Mouse (Mus musculus) brown adipose tissue, adult 24 weeks (tissue): ENCODE results near the gene Ctbp2. TPM values are rescaled to one million over a fixed set of nuclear protein-coding genes. Genes with fewer than 3 reads are reported as not detected.

Experiments used
- H3K27ac ChIP-seq: fragments of 200-500 bp; replicated peaks from 2 replicates; pipeline ENCODE4 v1.5.1; 2012; ENCODE audit warnings: low read depth, mild to moderate bottlenecking, low read length
- H3K4me1 ChIP-seq: fragments of 200-500 bp; 2 replicates; pipeline ENCODE4 v1.6.1; 2012; ENCODE audit warnings: low read length, mixed read lengths; ENCODE audit not compliant: control insufficient read depth, insufficient read depth, insufficient read length
- H3K4me3 ChIP-seq: fragments of 200-500 bp; 2 replicates; pipeline ENCODE4 v1.5.1; 2012; ENCODE audit warnings: low read depth, mild to moderate bottlenecking, low read length, moderate library complexity; ENCODE audit not compliant: insufficient read depth
- polyA plus RNA-seq: library from polyadenylated mRNA; stranded (reverse); fragments of >200 nt; gene quantifications from 2 replicates; pipeline ENCODE4 v1.2.4, GENCODE M21; 2012; ENCODE audit not compliant: missing spikeins, insufficient read depth, insufficient read length

Gene Ctbp2
- polyA plus RNA-seq, 1 experiment = 21.0 TPM

GRCm38 (mm10) chr7:133124701-133125485 is 739 bp upstream of the Ctbp2 start:
- no peaks in the 10 kb centered on the region; the same call in 1 of the 2 replicates for H3K4me1 ChIP-seq
- peak overlapping the region; percentile 94 for H3K4me3 ChIP-seq
- H3K27ac ChIP-seq = peak overlapping the region; percentile 91

- Histone ChIP-seq H3K27ac (peak within 1 kb of the TSS; percentile 91), H3K4me3 (peak within 1 kb of the TSS; percentile 100), H3K4me1 (no peaks in the 10 kb centered on the region; the same call in 1 of the 2 replicates)
Measured at GRCm38 (mm10) chr7:133123244-133123998, 733 bp downstream of the Ctbp2 start, which contains the start of gene Fgfr2. Gene Fgfr2 (minus strand): TSS chr7:133123350.

- no peaks in the 10 kb centered on the region; the same call in 1 of the 2 replicates for H3K4me1 ChIP-seq
- H3K27ac ChIP-seq = peak overlapping the region; percentile 87
- peak overlapping the region; percentile 100 for H3K4me3 ChIP-seq
Measured at GRCm38 (mm10) chr7:133122379-133123243, 1.5 kb downstream of the Ctbp2 start.

- H3K4me1 ChIP-seq = no peaks in the 10 kb centered on the region; the same call in 1 of the 2 replicates
- peak overlapping the region; percentile 87 for H3K27ac ChIP-seq
- H3K4me3 ChIP-seq = peak overlapping the region; percentile 100
Measured at GRCm38 (mm10) chr7:133121661-133122378, 2.3 kb downstream of the Ctbp2 start.

- Histone ChIP-seq H3K4me3 (peak overlapping the region; percentile 100), H3K4me1 (peaks cover 1% of the 10 kb centered on the region), H3K27ac (no peak overlapping the region)
Measured at GRCm38 (mm10) chr7:133121080-133121607, 3.0 kb downstream of the Ctbp2 start.

- Histone ChIP-seq H3K27ac (no peak overlapping the region), H3K4me3 (no peak overlapping the region), H3K4me1 (peaks cover 8% of the 10 kb centered on the region)
Measured at GRCm38 (mm10) chr7:133120221-133120751, 3.9 kb downstream of the Ctbp2 start.

GRCm38 (mm10) chr7:133117815-133118214 is 6.3 kb downstream of the Ctbp2 start:
- no peak overlapping the region for H3K27ac ChIP-seq
- no peak overlapping the region for H3K4me3 ChIP-seq
- peaks cover 26% of the 10 kb centered on the region for H3K4me1 ChIP-seq

- Histone ChIP-seq H3K27ac (no peak overlapping the region), H3K4me1 (peaks cover 32% of the 10 kb centered on the region)
Measured at GRCm38 (mm10) chr7:133116542-133116941, 7.6 kb downstream of the Ctbp2 start.

GRCm38 (mm10) chr7:133115886-133116285 is 8.3 kb downstream of the Ctbp2 start:
- H3K4me3 ChIP-seq = peak overlapping the region; percentile 37; the same call in 1 of the 2 replicates
- peaks cover 32% of the 10 kb centered on the region for H3K4me1 ChIP-seq
- no peak overlapping the region for H3K27ac ChIP-seq

More at GRCm38 (mm10) chr7:133116542-133116941, 7.6 kb downstream of the Ctbp2 start:
- H3K4me3 ChIP-seq = no peak overlapping the region

- Histone ChIP-seq H3K4me1 (peaks cover 35% of the 10 kb centered on the region), H3K4me3 (peak overlapping the region; percentile 19; the same call in 1 of the 2 replicates), H3K27ac (no peak overlapping the region)
Measured at GRCm38 (mm10) chr7:133114847-133115470, 9.2 kb downstream of the Ctbp2 start.

- Histone ChIP-seq H3K4me3 (no peak overlapping the region), H3K27ac (no peak overlapping the region), H3K4me1 (peaks cover 36% of the 10 kb centered on the region)
Measured at GRCm38 (mm10) chr7:133113185-133113895, 10.8 kb downstream of the Ctbp2 start.

- Histone ChIP-seq H3K27ac (no peak overlapping the region), H3K4me3 (no peak overlapping the region), H3K4me1 (peaks cover 36% of the 10 kb centered on the region)
Measured at GRCm38 (mm10) chr7:133112351-133112831, 11.8 kb downstream of the Ctbp2 start.

- Histone ChIP-seq H3K4me1 (peaks cover 33% of the 10 kb centered on the region), H3K27ac (no peak overlapping the region)
Measured at GRCm38 (mm10) chr7:133109442-133109841, 14.7 kb downstream of the Ctbp2 start.

More at GRCm38 (mm10) chr7:133109442-133109841, 14.7 kb downstream of the Ctbp2 start:
- no peak overlapping the region for H3K4me3 ChIP-seq
